11 mouse cellular contexts compared by ENCODE assay signal in genomic region chr15:25536451-25537334, GRCm38 (mm10).
A peak's percentile ranks its signal among the peaks of the same experiment; 100 is the strongest.
DNase-seq lines count a peak whose midpoint lies in the region; ATAC-seq and TF ChIP-seq lines count a peak whose summit lies in the region.
"Had no signal": no experiment of that assay in that cellular context is flagged by ENCODE, and none has a peak within 500 bp of the region (broad histone marks: within the 10 kb centered on the region; RNA-seq: fewer than 3 reads in every experiment).

No protein-coding gene starts in this region.

- no peaks in the 10 kb centered on the region for H3K27me3 ChIP-seq in hindbrain, embryonic 16.5 days (replicated peaks; ENCODE audit: control insufficient read depth, insufficient read depth, low read length)
- H3K27me3 ChIP-seq in hindbrain, embryonic 12.5 days: no peaks in the 10 kb centered on the region
- no peaks in the 10 kb centered on the region for H3K27me3 ChIP-seq in thymus, adult 2 months (ENCODE audit: control insufficient read depth, insufficient read depth, low read length)
- H3K27me3 ChIP-seq in lung, postnatal 0 days (replicated peaks; ENCODE audit: insufficient read depth, low read length): no peaks in the 10 kb centered on the region
- no peaks in the 10 kb centered on the region for H3K27me3 ChIP-seq in heart, adult 2 months (ENCODE audit: control insufficient read depth, insufficient read depth, low read length)
- H3K27me3 ChIP-seq: neural tube, embryonic 12.5 days had no signal

- no peak for TF ChIP-seq CTCF in thymus, adult 2 months (IDR thresholded peaks at IDR 0.05; ENCODE audit: borderline replicate concordance, control insufficient read depth, extremely low read depth, insufficient read depth, low read length, poor library complexity)
- no peak for TF ChIP-seq CTCF in lung, postnatal 0 days (IDR thresholded peaks at IDR 0.05)
- no peak for TF ChIP-seq CTCF in heart, adult 2 months (IDR thresholded peaks at IDR 0.05)

- H3K4me2 ChIP-seq in hindbrain, embryonic 16.5 days (ENCODE audit: low read length): no peak overlapping the region
- H3K4me2 ChIP-seq in hindbrain, embryonic 12.5 days (replicated peaks): no peak overlapping the region
- H3K4me2 ChIP-seq in lung, postnatal 0 days (replicated peaks; ENCODE audit: low read depth, low read length): no peak overlapping the region
- H3K4me2 ChIP-seq: heart, embryonic 13.5 days; neural tube, embryonic 12.5 days had no signal

- 75% methylated on average over 22 of the region's 22 CpGs for WGBS in hindbrain, embryonic 16.5 days
- WGBS in hindbrain, embryonic 12.5 days: 83% methylated on average over 22 of the region's 22 CpGs
- WGBS in thymus, adult 2 months: 30% methylated on average over 22 of the region's 22 CpGs
- WGBS in lung, postnatal 0 days: 73% methylated on average over 22 of the region's 22 CpGs
- WGBS in heart, adult 2 months: 72% methylated on average over 22 of the region's 22 CpGs

- H3K79me2 ChIP-seq in heart, adult 2 months (replicated peaks; ENCODE audit: control insufficient read depth, insufficient read depth, low read length): no peaks in the 10 kb centered on the region

- ATAC-seq in hindbrain, embryonic 16.5 days: peak; percentile 52; the same call in 1 of the 2 replicates
- no peak for ATAC-seq in hindbrain, embryonic 12.5 days (ENCODE audit: low FRiP score)
- ATAC-seq in lung, postnatal 0 days: no peak; the same call in 1 of the 2 replicates

- H3K4me1 ChIP-seq in hindbrain, embryonic 16.5 days (ENCODE audit: control insufficient read depth, insufficient read depth, low read depth, low read length): no peaks in the 10 kb centered on the region; the same call in 1 of the 2 replicates
- no peaks in the 10 kb centered on the region for H3K4me1 ChIP-seq in hindbrain, embryonic 12.5 days
- H3K4me1 ChIP-seq in thymus, adult 2 months (replicated peaks; ENCODE audit: control insufficient read depth, insufficient read depth, low read length): peaks cover 8% of the 10 kb centered on the region
- peaks cover 3% of the 10 kb centered on the region for H3K4me1 ChIP-seq in lung, postnatal 0 days (ENCODE audit: insufficient read depth, low read depth, low read length)
- peaks cover 7% of the 10 kb centered on the region for H3K4me1 ChIP-seq in heart, adult 2 months (ENCODE audit: control insufficient read depth, insufficient read depth, low read length)
- H3K4me1 ChIP-seq: neural tube, embryonic 12.5 days had no signal

- H3K9me3 ChIP-seq in hindbrain, embryonic 16.5 days (ENCODE audit: control insufficient read depth, low read length): no peaks in the 10 kb centered on the region
- no peaks in the 10 kb centered on the region for H3K9me3 ChIP-seq in hindbrain, embryonic 12.5 days (replicated peaks)
- H3K9me3 ChIP-seq in lung, postnatal 0 days (ENCODE audit: low read length): no peaks in the 10 kb centered on the region
- H3K9me3 ChIP-seq: heart, embryonic 13.5 days; neural tube, embryonic 12.5 days had no signal

- no peak for TF ChIP-seq POLR2A in thymus, adult 2 months (IDR thresholded peaks at IDR 0.05; ENCODE audit: control insufficient read depth, extremely low read depth, insufficient read depth, low read length, poor library complexity)
- no peak for TF ChIP-seq POLR2A in heart, adult 2 months (IDR thresholded peaks at IDR 0.05; ENCODE audit: insufficient read depth, low read depth, low read length)

- intact Hi-C loops in heart, adult 2 months (cut with DNase I): no loop called here

- H3K27ac ChIP-seq in hindbrain, embryonic 16.5 days (ENCODE audit: low read depth, low read length): no peak overlapping the region
- no peak overlapping the region for H3K27ac ChIP-seq in hindbrain, embryonic 12.5 days
- H3K27ac ChIP-seq in thymus, adult 2 months (ENCODE audit: control insufficient read depth, insufficient read depth, low read length): no peak overlapping the region
- H3K27ac ChIP-seq in lung, postnatal 0 days (ENCODE audit: low read length): no peak overlapping the region
- no peak overlapping the region for H3K27ac ChIP-seq in heart, adult 2 months
- H3K27ac ChIP-seq: heart, embryonic 13.5 days; neural tube, embryonic 12.5 days had no signal

- H3K9ac ChIP-seq in hindbrain, embryonic 16.5 days (ENCODE audit: low read depth, low read length): no peak overlapping the region
- H3K9ac ChIP-seq in hindbrain, embryonic 12.5 days: no peak overlapping the region
- no peak overlapping the region for H3K9ac ChIP-seq in lung, postnatal 0 days (replicated peaks; ENCODE audit: low read depth)
- no peak overlapping the region for H3K9ac ChIP-seq in heart, adult 2 months (ENCODE audit: low read depth, low read length)
- H3K9ac ChIP-seq: forebrain, postnatal 0 days; heart, embryonic 13.5 days; neural tube, embryonic 12.5 days had no signal

- H3K36me3 ChIP-seq in hindbrain, embryonic 16.5 days (ENCODE audit: control insufficient read depth, insufficient read depth, low read length): no peaks in the 10 kb centered on the region
- H3K36me3 ChIP-seq in hindbrain, embryonic 12.5 days: no peaks in the 10 kb centered on the region
- no peaks in the 10 kb centered on the region for H3K36me3 ChIP-seq in thymus, adult 2 months (ENCODE audit: control insufficient read depth, insufficient read depth, low read length)
- H3K36me3 ChIP-seq in lung, postnatal 0 days (ENCODE audit: insufficient read depth, low read length): no peaks in the 10 kb centered on the region
- no peaks in the 10 kb centered on the region for H3K36me3 ChIP-seq in heart, adult 2 months (ENCODE audit: control insufficient read depth, insufficient read depth, low read length)
- H3K36me3 ChIP-seq: heart, embryonic 13.5 days; neural tube, embryonic 12.5 days had no signal

- peak; percentile 36 for DNase-seq in thymus, postnatal 0 days (ENCODE audit: low spot score)
- DNase-seq in thymus, adult 2 months: no peak
- DNase-seq in lung, postnatal 0 days (ENCODE audit: low spot score): peak; percentile 43
- DNase-seq in right cerebral cortex, postnatal 4 days: no peak
- no peak for DNase-seq in layer of hippocampus, postnatal 14 days (ENCODE audit: low spot score in 2 of 2)
- DNase-seq in heart, adult 2 months: no peak
- DNase-seq: forebrain, postnatal 0 days had no signal

- no peak for TF ChIP-seq EP300 in lung, postnatal 0 days (IDR thresholded peaks at IDR 0.05)
- no peak for TF ChIP-seq EP300 in heart, adult 2 months (IDR thresholded peaks at IDR 0.05; ENCODE audit: insufficient read depth, low read depth, low read length)

- H3K4me3 ChIP-seq in hindbrain, embryonic 16.5 days (ENCODE audit: low read length): no peak overlapping the region
- no peak overlapping the region for H3K4me3 ChIP-seq in hindbrain, embryonic 12.5 days
- H3K4me3 ChIP-seq in thymus, adult 2 months (ENCODE audit: control insufficient read depth, insufficient read depth, low read length): no peak overlapping the region
- no peak overlapping the region for H3K4me3 ChIP-seq in lung, postnatal 0 days (ENCODE audit: low read depth, low read length)
- no peak overlapping the region for H3K4me3 ChIP-seq in heart, adult 2 months
- H3K4me3 ChIP-seq: heart, embryonic 13.5 days; neural tube, embryonic 12.5 days had no signal

Comparison
In these comparisons a context has a peak if more than half of its experiments do, and no peak if none do; other contexts are left out.
1. DNase-seq: peak in thymus, postnatal 0 days (single experiment) and lung, postnatal 0 days (single experiment); none in thymus, adult 2 months (single experiment), right cerebral cortex, postnatal 4 days (single experiment), layer of hippocampus, postnatal 14 days (0 of 2) and heart, adult 2 months (0 of 2).